Mouse (Mus musculus): ENCODE measurements around the gene Lrrfip1.

DNA sequence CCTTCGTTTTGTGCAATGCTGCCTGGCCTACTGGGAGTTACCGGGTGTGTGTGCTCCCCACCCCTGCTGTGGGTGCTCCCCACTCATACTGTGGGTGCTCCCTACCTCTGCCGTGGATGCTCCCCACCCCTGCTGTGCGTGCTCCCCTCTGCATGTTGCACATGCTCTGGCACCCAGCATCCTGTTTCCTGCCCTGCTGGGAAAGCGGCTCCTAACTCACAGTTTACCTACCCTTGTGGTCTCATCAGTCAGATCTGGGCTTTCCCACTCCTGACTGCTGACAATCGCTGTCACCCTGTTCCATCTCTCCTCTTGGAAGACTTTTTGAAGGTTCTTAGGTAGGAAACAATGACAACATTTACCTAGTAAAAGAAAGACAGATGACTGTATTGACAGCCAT, 91.9 kb downstream of the Lrrfip1 start:
- no peak for TF ChIP-seq EP300 (IDR thresholded peaks at IDR 0.05; ENCODE audit: low read depth)
- TF ChIP-seq CTCF (IDR thresholded peaks at IDR 0.05; ENCODE audit: low read depth): no peak
